Mouse (Mus musculus) cerebellum, postnatal 25 days (tissue): ENCODE data around the gene Sema3d.

ENCODE experiments used
- DNase-seq, 2 experiments: peaks; one replicate each; pipeline ENCODE4 v3.0.0; 2021; ENCODE audit warnings: mixed read lengths in 2 of 2

The Sema3d gene

GRCm38 (mm10) chr5:12637763-12638468 is 254.7 kb downstream of the Sema3d start:
- DNase-seq: no peak
